Mouse (Mus musculus) liver, postnatal 0 days (tissue): ENCODE results near the gene Kif14.

Experiments used
- CTCF ChIP-seq: sonication (generic); IDR thresholded peaks from 2 replicates; pipeline ENCODE4 v1.5.1; 2016; ENCODE audit warnings: antibody characterized with exemption, low read depth
- EP300 ChIP-seq: IDR thresholded peaks from 2 replicates; pipeline ENCODE4 v1.6.1; 2016; ENCODE audit warnings: antibody characterized with exemption, low read depth, mild to moderate bottlenecking

GRCm38 (mm10) chr1:136492232-136492631, 26.1 kb downstream of the Kif14 start:
- TF ChIP-seq EP300: no peak
- TF ChIP-seq CTCF: no peak
